Mouse (Mus musculus): ENCODE results near the gene C130050O18Rik.

Gene C130050O18Rik

GRCm38 (mm10) chr5:139404801-139405401 is at the start of gene C130050O18Rik:
C130050O18Rik (plus strand) TSS chr5:139405280.
- no peak for DNase-seq (ENCODE audit: inconsistent ontology term)

DNA sequence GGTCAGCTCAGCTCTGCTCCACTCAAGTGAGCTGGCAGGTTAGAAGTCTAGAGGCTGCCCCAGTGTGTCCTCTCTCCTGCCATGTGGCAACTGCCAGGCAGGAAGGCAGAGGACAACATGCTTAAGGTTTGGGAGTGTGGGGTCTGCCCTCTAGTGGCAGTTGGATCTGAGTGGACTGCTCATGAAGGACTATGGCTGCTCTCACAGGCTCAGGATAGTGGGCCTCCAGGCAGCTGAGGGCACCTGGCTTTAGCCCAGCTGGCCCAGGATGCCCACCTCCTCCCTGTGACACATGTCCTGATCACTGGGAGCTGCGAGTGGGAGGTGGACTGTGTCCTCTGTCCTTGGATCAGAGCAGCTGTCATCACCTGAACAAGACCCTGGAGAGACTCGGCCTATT is 46.4 kb upstream of the C130050O18Rik start:
- DNase-seq (ENCODE audit: inconsistent ontology term), result no peak

- DNase-seq (ENCODE audit: inconsistent ontology term), result no peak
Observed at GRCm38 (mm10) chr5:139359244-139359643, 45.8 kb upstream of the C130050O18Rik start.

GRCm38 (mm10) chr5:139363858-139364257 is 41.2 kb upstream of the C130050O18Rik start:
- no peak for DNase-seq (ENCODE audit: inconsistent ontology term)

- peak; percentile 66 for DNase-seq (ENCODE audit: inconsistent ontology term)
Observed at GRCm38 (mm10) chr5:139364260-139364910, 40.7 kb upstream of the C130050O18Rik start.

DNA sequence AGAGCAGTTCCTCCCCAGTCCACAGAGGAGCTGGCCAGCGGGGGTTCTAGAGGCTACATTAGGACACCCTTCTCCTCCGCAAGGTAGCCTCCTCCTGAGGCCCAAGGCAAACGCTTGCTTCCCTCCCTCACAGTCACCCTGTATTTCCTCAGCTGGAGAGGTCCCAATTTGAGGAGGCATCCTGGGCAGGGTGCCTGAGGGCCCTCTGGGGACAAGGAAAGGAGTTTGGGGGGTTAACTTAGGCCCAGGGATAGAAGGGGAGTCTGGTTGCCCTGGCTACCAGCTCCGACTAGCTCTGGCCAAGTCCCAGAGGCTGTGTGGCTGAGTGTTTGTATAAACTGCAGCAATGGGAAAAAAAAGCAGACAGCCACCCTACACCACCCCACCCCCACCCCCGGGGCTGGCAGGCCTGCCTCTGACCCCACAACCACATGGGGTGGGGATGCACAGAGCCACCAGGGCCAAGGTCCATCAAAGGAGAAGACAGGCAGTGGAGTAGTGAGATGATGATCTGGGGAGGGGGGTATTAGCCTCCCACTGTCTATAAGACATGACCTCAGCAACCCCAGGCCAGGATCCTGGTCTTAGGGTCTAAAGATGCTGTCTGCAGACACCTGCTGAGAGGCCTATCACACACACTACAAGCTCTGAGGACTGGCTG is 40.0 kb upstream of the C130050O18Rik start:
- no peak for DNase-seq (ENCODE audit: inconsistent ontology term)

- no peak for DNase-seq (ENCODE audit: inconsistent ontology term)
Observed at GRCm38 (mm10) chr5:139365827-139366226, 39.3 kb upstream of the C130050O18Rik start.

- DNase-seq (ENCODE audit: inconsistent ontology term), result no peak
Observed at GRCm38 (mm10) chr5:139366484-139366883, 38.6 kb upstream of the C130050O18Rik start.

GRCm38 (mm10) chr5:139367884-139368458 is 37.1 kb upstream of the C130050O18Rik start:
- no peak for DNase-seq (ENCODE audit: inconsistent ontology term)

GRCm38 (mm10) chr5:139368638-139369320 is 36.3 kb upstream of the C130050O18Rik start:
- no peak for DNase-seq (ENCODE audit: inconsistent ontology term)

GRCm38 (mm10) chr5:139370336-139370735 is 34.7 kb upstream of the C130050O18Rik start:
- no peak for DNase-seq (ENCODE audit: inconsistent ontology term)

- DNase-seq (ENCODE audit: inconsistent ontology term), result no peak
Observed at GRCm38 (mm10) chr5:139371118-139371517, 34.0 kb upstream of the C130050O18Rik start.

DNA sequence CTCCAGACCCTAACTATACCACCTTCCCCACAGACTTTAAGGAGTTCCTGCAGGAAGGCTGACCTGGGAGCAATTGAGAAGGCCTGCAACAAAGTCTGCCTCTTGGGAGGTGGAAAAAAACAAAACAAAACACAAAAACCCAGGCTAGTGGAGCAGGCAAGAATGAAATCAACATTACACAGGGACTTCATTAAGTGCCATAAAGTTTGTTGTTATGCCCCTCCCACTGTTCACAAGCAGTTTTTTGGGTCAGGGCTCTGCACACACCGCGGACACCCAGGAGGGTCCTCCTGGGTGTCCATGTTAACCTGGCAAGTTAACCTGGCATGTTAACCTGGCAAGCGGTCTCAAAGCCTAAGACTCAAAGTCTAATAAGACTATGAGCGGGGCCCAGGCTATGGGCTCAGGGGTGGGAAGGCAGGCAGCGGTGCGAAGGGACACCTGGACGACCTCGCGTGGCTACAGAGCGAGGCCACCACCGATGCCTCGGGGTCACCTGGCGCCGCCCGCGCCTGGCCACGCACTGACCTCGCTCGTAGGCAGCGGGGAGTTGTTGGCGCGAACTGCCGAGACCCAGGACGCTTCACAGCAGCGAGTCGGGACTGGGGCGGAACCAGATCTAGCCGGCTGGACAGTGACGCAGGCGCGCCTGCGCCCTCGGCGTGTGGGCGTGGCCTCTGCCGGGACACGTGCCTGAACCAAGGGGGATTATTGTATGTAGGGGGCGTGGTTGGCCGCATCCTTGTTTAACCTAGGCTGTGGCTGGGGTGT is 33.3 kb upstream of the C130050O18Rik start:
- peak; percentile 92 for DNase-seq (ENCODE audit: inconsistent ontology term)

- DNase-seq (ENCODE audit: inconsistent ontology term), result no peak
Observed at GRCm38 (mm10) chr5:139373126-139373525, 32.0 kb upstream of the C130050O18Rik start.

DNA sequence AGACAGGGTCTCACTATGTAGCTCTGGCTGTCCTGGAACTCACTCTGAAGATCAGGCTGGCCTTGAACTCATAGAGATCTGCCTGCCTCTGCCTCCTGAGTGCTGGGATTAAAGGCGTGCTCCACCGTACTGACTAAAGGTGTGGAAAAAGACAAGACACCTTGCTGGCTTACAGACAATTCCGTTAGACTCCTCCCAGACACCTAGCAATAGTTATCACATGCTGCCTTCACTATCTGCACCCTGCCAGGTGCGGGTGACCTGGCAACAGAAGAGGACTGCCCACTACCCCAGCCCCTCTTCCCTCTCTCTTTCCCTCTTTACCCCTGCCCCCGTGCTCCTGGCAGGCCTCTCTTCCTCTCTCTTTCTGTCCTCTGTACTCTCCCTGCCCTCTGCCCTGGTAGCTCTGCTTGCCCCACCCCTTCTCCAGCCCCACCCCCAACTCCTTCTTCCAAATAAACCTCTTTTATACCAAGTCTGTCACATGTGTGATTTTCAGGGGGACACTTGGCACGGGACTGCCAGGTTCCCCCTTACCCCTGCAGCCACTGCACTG is 31.1 kb upstream of the C130050O18Rik start:
- no peak for DNase-seq (ENCODE audit: inconsistent ontology term)

GRCm38 (mm10) chr5:139374841-139375240 is 30.2 kb upstream of the C130050O18Rik start:
- no peak for DNase-seq (ENCODE audit: inconsistent ontology term)

GRCm38 (mm10) chr5:139377468-139378270 is 27.4 kb upstream of the C130050O18Rik start, which contains the start of gene Gpr146:
Gpr146 (plus strand) TSS chr5:139377697.
- DNase-seq (ENCODE audit: inconsistent ontology term), result peak; percentile 63

DNA sequence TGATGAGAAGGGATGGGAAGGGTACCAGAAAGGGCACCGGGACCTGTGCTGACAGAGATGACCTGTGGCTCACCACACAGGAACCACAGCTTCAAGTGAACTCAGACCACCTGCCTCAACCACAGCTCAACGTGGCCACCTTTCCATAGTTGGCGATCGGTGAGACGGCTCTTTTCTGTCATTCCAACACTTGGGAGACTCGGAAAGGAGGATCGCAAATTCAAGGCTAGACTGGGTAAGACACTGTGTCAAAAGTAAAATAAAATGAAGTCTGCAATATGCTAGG is 26.9 kb upstream of the C130050O18Rik start:
- DNase-seq (ENCODE audit: inconsistent ontology term), result no peak

DNA sequence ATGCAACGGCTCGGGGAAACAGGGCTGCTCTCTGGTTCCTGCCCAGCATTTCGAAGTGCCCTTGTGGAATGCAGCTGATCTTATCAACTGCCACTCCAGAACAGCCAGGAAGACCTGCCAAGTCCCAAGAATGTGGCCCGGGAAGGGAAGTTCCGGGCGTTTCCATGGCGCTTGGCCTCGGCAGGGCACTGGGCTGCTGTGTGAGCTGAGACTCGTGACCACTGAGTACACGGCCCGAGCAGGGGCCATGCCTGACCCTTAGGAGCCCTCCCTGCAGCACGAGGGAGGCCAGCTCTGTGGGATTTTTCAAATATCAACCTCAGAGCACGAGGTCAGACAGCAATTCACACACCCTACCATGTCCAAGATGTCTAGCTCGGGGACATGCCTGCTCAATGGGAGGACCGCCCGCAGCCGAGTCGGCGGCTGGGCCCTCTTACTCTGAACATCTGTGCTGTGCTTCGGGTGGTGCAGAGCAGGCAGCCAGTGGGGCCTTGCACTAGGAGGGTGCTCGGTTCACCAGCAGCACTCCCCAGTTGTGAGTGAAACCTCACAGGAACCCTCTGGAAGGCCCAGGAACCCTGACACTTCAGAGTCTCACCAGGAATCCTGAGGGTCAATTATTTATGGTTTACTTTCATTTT is 26.0 kb upstream of the C130050O18Rik start:
- peak; percentile 95 for DNase-seq (ENCODE audit: inconsistent ontology term)

Measured in Muller cell, postnatal 12 days (primary cell).